Mouse (Mus musculus) cortical plate, adult 2 months (tissue): ENCODE results near the gene Slc39a13.

ENCODE experiments used
- CTCF ChIP-seq: fragments of 200-500 bp; IDR thresholded peaks from 2 replicates; pipeline ENCODE4 v1.5.1; 2011; ENCODE audit warnings: mild to moderate bottlenecking, control low read depth, low read length; ENCODE audit not compliant: insufficient read depth; ENCODE audit errors: extremely low read depth
- POLR2A ChIP-seq: fragments of 200-500 bp; IDR thresholded peaks from 2 replicates; pipeline ENCODE4 v1.6.1; 2011; ENCODE audit warnings: mild to moderate bottlenecking, low read length, control low read depth; ENCODE audit not compliant: insufficient read depth; ENCODE audit errors: extremely low read depth

DNA sequence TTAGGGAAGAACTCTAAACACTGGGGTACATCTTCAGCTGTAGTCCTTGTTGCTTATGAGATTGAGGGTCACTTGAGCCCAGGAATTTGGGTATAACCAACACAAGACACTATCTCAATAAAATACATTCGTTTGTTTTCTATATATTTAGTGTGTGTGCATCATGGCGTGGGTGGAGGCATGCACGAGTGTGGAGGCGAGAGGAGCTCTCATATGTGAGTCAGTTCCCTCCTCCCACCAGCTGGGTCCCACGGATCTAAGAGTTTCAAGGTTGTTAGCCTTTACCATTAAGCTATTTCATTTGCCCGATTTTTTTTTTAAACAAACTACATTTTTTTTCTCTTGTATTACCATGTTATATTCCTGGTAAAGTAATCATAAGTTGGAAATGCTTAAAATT lies 20.6 kb upstream of the Slc39a13 start:
- TF ChIP-seq POLR2A (no peak), CTCF (no peak)
